Mouse (Mus musculus) kidney, postnatal 0 days (tissue): Measurements from ENCODE around the gene 9930104L06Rik. TPM values are rescaled to one million over a fixed set of nuclear protein-coding genes. Genes with fewer than 3 reads are reported as not detected.
"Not testable (repeated sequence)": the region's sequence is repeated elsewhere in the genome, so short reads cannot be mapped to it uniquely, and the experiment has no call there.

ENCODE experiments used
- ATAC-seq: fragments of 200-750 bp; cut with Nextera tagmentation; replicated peaks from 2 replicates; pipeline ENCODE4 v1.8.0; 2017; ENCODE audit warnings: low read depth, moderate number of reproducible peaks, moderate TSS enrichment, moderate library complexity; ENCODE audit not compliant: low FRiP score
- DNase-seq: peaks from one replicate; pipeline ENCODE4 v3.0.0-alpha.2; 2016; ENCODE audit warnings: low spot score
- H3K27ac ChIP-seq: fragments of 300-500 bp; sonication (generic); 2 replicates; pipeline ENCODE4 v1.5.1; 2014; ENCODE audit warnings: mild to moderate bottlenecking
- H3K27me3 ChIP-seq: fragments of 300-500 bp; sonication (generic); 2 replicates; pipeline ENCODE4 v1.6.1; 2014; ENCODE audit warnings: low read length, mixed read lengths; ENCODE audit not compliant: insufficient read depth
- H3K36me3 ChIP-seq: fragments of 300-500 bp; sonication (generic); 2 replicates; pipeline ENCODE4 v1.6.1; 2014; ENCODE audit warnings: low read length, mixed read lengths; ENCODE audit not compliant: insufficient read depth
- H3K4me1 ChIP-seq: fragments of 300-500 bp; sonication (generic); replicated peaks from 2 replicates; pipeline ENCODE4 v1.6.1; 2014; ENCODE audit warnings: antibody characterized with exemption, low read length, mixed read lengths; ENCODE audit not compliant: insufficient read depth
- H3K4me2 ChIP-seq: fragments of 300-500 bp; sonication (generic); 2 replicates; pipeline ENCODE4 v1.6.1; 2014; ENCODE audit warnings: mild to moderate bottlenecking, low read length, moderate library complexity, mixed read lengths
- H3K4me3 ChIP-seq: fragments of 300-500 bp; sonication (generic); replicated peaks from 2 replicates; pipeline ENCODE4 v1.5.1; 2014; ENCODE audit warnings: low read depth, low read length
- H3K9ac ChIP-seq: fragments of 300-500 bp; sonication (generic); 2 replicates; pipeline ENCODE4 v1.6.1; 2014; ENCODE audit warnings: low read depth, low read length
- H3K9me3 ChIP-seq: fragments of 300-500 bp; sonication (generic); replicated peaks from 2 replicates; pipeline ENCODE4 v1.6.1; 2016; ENCODE audit warnings: low read length, inconsistent platforms, mixed read lengths
- CTCF ChIP-seq: IDR thresholded peaks from 2 replicates; pipeline ENCODE4 v1.5.1; 2016; ENCODE audit warnings: antibody characterized with exemption, low read depth, mild to moderate bottlenecking, moderate library complexity
- WGBS: fragments of 180-500 bp; shearing (Covaris S2); extraction: QIAGEN DNeasy Blood & Tissue Kit; methylation state at CpG from one replicate; pipeline ENCODE4 v1.1.7; 2014; 5-methylcytosine and 5-hydroxymethylcytosine counted together
- polyA plus RNA-seq: library from polyadenylated mRNA; unstranded; fragments of >200 nt; fragmentation: Nextera tagmentation; extraction: Ambion mirVana; gene quantifications from 2 replicates; pipeline ENCODE4 v1.2.1, GENCODE M21; 2015

The 9930104L06Rik gene
- polyA plus RNA-seq, 1 experiment from 2014 or later = 7.4 TPM

- no peaks in the 10 kb centered on the region for H3K4me1 ChIP-seq
- H3K9ac ChIP-seq = no peak overlapping the region
- ATAC-seq = no peak
- no peak overlapping the region for H3K27ac ChIP-seq
- no peaks in the 10 kb centered on the region for H3K36me3 ChIP-seq
- no peak overlapping the region for H3K4me3 ChIP-seq
- WGBS = 52% methylated on average over 10 of the region's 10 CpGs
- no peak for DNase-seq
- no peak for TF ChIP-seq CTCF
- peaks cover 24% of the 10 kb centered on the region for H3K27me3 ChIP-seq
- H3K9me3 ChIP-seq = no peaks in the 10 kb centered on the region
- no peak overlapping the region for H3K4me2 ChIP-seq
These were observed 38.4 kb upstream of the 9930104L06Rik start for GRCm38 (mm10) chr4:124898428-124898827.

- Histone ChIP-seq H3K9ac (no peak overlapping the region), H3K4me1 (no peaks in the 10 kb centered on the region), H3K9me3 (no peaks in the 10 kb centered on the region), H3K27me3 (peaks cover 9% of the 10 kb centered on the region), H3K4me3 (no peak overlapping the region), H3K4me2 (no peak overlapping the region), H3K27ac (no peak overlapping the region), H3K36me3 (no peaks in the 10 kb centered on the region)
- WGBS = 60% methylated on average over 5 of the region's 5 CpGs
- TF ChIP-seq CTCF = no peak
- ATAC-seq = no peak
- no peak for DNase-seq
These were observed 36.9 kb upstream of the 9930104L06Rik start for GRCm38 (mm10) chr4:124899906-124900305.

- peak; percentile 27 for TF ChIP-seq CTCF
- no peak for ATAC-seq
- no peak overlapping the region for H3K27ac ChIP-seq
These were observed 31.4 kb upstream of the 9930104L06Rik start for GRCm38 (mm10) chr4:124905417-124905816.

GRCm38 (mm10) chr4:124905971-124906822 lies 30.7 kb upstream of the 9930104L06Rik start:
- Histone ChIP-seq H3K9me3 (no peaks in the 10 kb centered on the region), H3K36me3 (no peaks in the 10 kb centered on the region), H3K4me2 (peak overlapping the region; percentile 50), H3K4me1 (0 out of 2 replicates have a peak, but pooled peaks cover 8% of the 10 kb centered on the region), H3K27me3 (no peaks in the 10 kb centered on the region), H3K9ac (no peak overlapping the region), H3K4me3 (no peak overlapping the region), H3K27ac (no peak overlapping the region)
- ATAC-seq = no peak
- 7% methylated on average over 21 of the region's 21 CpGs for WGBS
- no peak for TF ChIP-seq CTCF
- peak; percentile 40 for DNase-seq

More at GRCm38 (mm10) chr4:124905417-124905816, 31.4 kb upstream of the 9930104L06Rik start:
- no peaks in the 10 kb centered on the region for H3K36me3 ChIP-seq
- H3K4me1 ChIP-seq = 0 out of 2 replicates have a peak, but pooled peaks cover 8% of the 10 kb centered on the region
- no peak for DNase-seq
- H3K27me3 ChIP-seq = no peaks in the 10 kb centered on the region
- no peak overlapping the region for H3K9ac ChIP-seq
- WGBS = 70% methylated on average over 4 of the region's 4 CpGs
- H3K9me3 ChIP-seq = no peaks in the 10 kb centered on the region
- no peak overlapping the region for H3K4me3 ChIP-seq
- H3K4me2 ChIP-seq = no peak overlapping the region

- ATAC-seq (no peak), DNase-seq (no peak)
- Histone ChIP-seq H3K4me1 (no peaks in the 10 kb centered on the region), H3K4me2 (no peak overlapping the region), H3K36me3 (peaks cover 44% of the 10 kb centered on the region; the same call in 1 of the 2 replicates), H3K4me3 (no peak overlapping the region), H3K27ac (no peak overlapping the region), H3K9me3 (no peaks in the 10 kb centered on the region), H3K27me3 (no peaks in the 10 kb centered on the region), H3K9ac (no peak overlapping the region)
- 86% methylated on average over 5 of the region's 5 CpGs for WGBS
- no peak for TF ChIP-seq CTCF
These were observed 8.7 kb upstream of the 9930104L06Rik start for GRCm38 (mm10) chr4:124928102-124928501.

- H3K27ac ChIP-seq, DNase-seq, ATAC-seq, H3K9ac ChIP-seq, H3K4me3 ChIP-seq, H3K27me3 ChIP-seq, H3K9me3 ChIP-seq, H3K4me2 ChIP-seq: not testable (repeated sequence)
- Histone ChIP-seq H3K36me3 (peaks cover 17% of the 10 kb centered on the region; the same call in 1 of the 2 replicates), H3K4me1 (peaks cover 13% of the 10 kb centered on the region)
- WGBS = 92% methylated on average over 4 of the region's 4 CpGs
These were observed 2.4 kb downstream of the 9930104L06Rik start, which contains the start of gene Cdca8 for GRCm38 (mm10) chr4:124939211-124939610. Gene Cdca8, minus strand, starts transcription at chr4:124939311.
